Mouse (Mus musculus) urinary bladder, postnatal 4 days (tissue): ENCODE measurements around the gene Gm20521.
A peak's percentile ranks its signal among the peaks of the same experiment; 100 is the strongest.
"Not testable (repeated sequence)": the region's sequence is repeated elsewhere in the genome, so short reads cannot be mapped to it uniquely, and the experiment has no call there.

Experiments used
- DNase-seq, 2 experiments: peaks; one replicate each; pipeline ENCODE4 v3.0.0; 2021 to 2022; ENCODE audit warnings: low spot score in 2 of 2

Gene Gm20521

GRCm38 (mm10) chr14:54936831-54937160 lies 53.6 kb downstream of the Gm20521 start:
- no peak for DNase-seq

- no peak for DNase-seq
Measured at GRCm38 (mm10) chr14:54937361-54938182, 54.3 kb downstream of the Gm20521 start.

GRCm38 (mm10) chr14:54938431-54939219 lies 55.4 kb downstream of the Gm20521 start:
- DNase-seq = no peak

- DNase-seq = peak; percentile 62 to 73
Measured at GRCm38 (mm10) chr14:54939434-54940175, 56.4 kb downstream of the Gm20521 start.

GRCm38 (mm10) chr14:54940176-54940530 lies 56.9 kb downstream of the Gm20521 start:
- DNase-seq = no peak

GRCm38 (mm10) chr14:54941024-54941978 lies 58.1 kb downstream of the Gm20521 start:
- DNase-seq = no peak

- no peak for DNase-seq
Measured at GRCm38 (mm10) chr14:54942479-54942878, 59.2 kb downstream of the Gm20521 start.

- no peak for DNase-seq
Measured at GRCm38 (mm10) chr14:54943971-54944370, 60.7 kb downstream of the Gm20521 start.

GRCm38 (mm10) chr14:54944939-54945338 lies 61.7 kb downstream of the Gm20521 start:
- no peak for DNase-seq

GRCm38 (mm10) chr14:54945975-54946704 lies 62.9 kb downstream of the Gm20521 start:
- no peak for DNase-seq

GRCm38 (mm10) chr14:54947008-54947407 lies 63.8 kb downstream of the Gm20521 start:
- DNase-seq = not testable (repeated sequence)
